16 mouse cellular contexts compared by ENCODE assay signal in the genomic region with DNA sequence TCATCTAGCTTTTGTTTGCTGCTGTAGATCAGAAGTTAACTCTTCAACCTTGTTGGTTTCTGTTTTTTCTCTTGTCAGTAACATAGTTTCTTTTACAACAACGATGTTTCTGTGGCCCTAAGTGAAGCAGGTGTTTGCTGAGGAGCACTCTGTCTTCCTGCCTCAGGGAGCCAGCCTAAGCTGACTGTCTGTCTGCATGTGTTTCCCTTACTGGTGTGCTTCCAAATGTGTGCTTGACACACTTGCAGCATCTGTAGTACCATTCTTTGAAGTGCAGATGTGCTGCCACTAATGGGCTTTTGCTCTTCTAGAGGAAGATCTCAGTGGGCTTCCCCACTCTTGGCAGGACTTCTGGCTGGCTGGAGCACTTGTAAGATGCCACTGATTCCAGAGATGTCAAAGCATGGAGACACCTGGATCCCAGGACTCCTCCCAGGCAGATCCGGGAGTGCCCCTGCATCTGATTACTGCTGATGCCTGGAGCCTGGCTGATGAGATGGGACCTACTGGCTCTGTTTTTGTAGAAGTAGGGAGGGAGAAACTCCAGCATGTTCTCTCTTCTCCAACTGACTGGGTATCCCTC. TPM values are rescaled to one million over a fixed set of nuclear protein-coding genes. Genes with fewer than 3 reads are reported as not detected.
A peak's percentile ranks its signal among the peaks of the same experiment; 100 is the strongest.
DNase-seq lines count a peak whose midpoint lies in the region; ATAC-seq and TF ChIP-seq lines count a peak whose summit lies in the region.
"Had no signal": no experiment of that assay in that cellular context is flagged by ENCODE, and none has a peak within 500 bp of the region (broad histone marks: within the 10 kb centered on the region; RNA-seq: fewer than 3 reads in every experiment).

No protein-coding gene starts in this region.

- H3K4me1 ChIP-seq in G1E (ENCODE audit: insufficient read depth, low read depth, low read length): peaks cover 88% of the 10 kb centered on the region
- peaks cover 83% of the 10 kb centered on the region for H3K4me1 ChIP-seq in liver, embryonic 13.5 days (replicated peaks)

- no peak for TF ChIP-seq CTCF in G1E (IDR thresholded peaks at IDR 0.05; ENCODE audit: low read depth, low read length)

- H3K36me3 ChIP-seq in G1E (replicated peaks): peaks cover 79% of the 10 kb centered on the region
- H3K36me3 ChIP-seq in liver, embryonic 13.5 days: peaks cover 33% of the 10 kb centered on the region
- H3K36me3 ChIP-seq: embryonic facial prominence, embryonic 12.5 days had no signal

- peak overlapping the region; percentile 41 for H3K4me2 ChIP-seq in liver, embryonic 13.5 days
- H3K4me2 ChIP-seq: embryonic facial prominence, embryonic 12.5 days; hindbrain, embryonic 12.5 days; limb, embryonic 13.5 days; midbrain, embryonic 12.5 days had no signal

- DNase-seq in CD4-positive helper T cell, adult 2 months (ENCODE audit: low read depth, low spot score): peak; percentile 32
- DNase-seq in G1E (ENCODE audit: low spot score): no peak
- no peak for DNase-seq in liver, embryonic 13.5 days
- DNase-seq in thymus, postnatal 0 days (ENCODE audit: low spot score): peak; percentile 81
- DNase-seq in layer of hippocampus, adult 9-10 months (ENCODE audit: low spot score): no peak
- DNase-seq in c-Kit-positive CD71-positive TER-119-positive erythroid progenitor cells, embryonic 14.5 days (ENCODE audit: low spot score): no peak
- no peak for DNase-seq in heart, postnatal 10 days
- DNase-seq: adrenal gland, postnatal 14 days; gastrocnemius, adult 2 months; kidney, adult 8-10 months; kidney, postnatal 4 days had no signal

- no peak for ATAC-seq in G1E (ENCODE audit: extremely low read depth, insufficient number of reproducible peaks, low FRiP score, poor library complexity, severe bottlenecking)
- ATAC-seq in liver, embryonic 13.5 days (ENCODE audit: low read depth): peak; percentile 15; the same call in 1 of the 2 replicates

- no peaks in the 10 kb centered on the region for H3K9me3 ChIP-seq in G1E (replicated peaks)
- H3K9me3 ChIP-seq in liver, embryonic 13.5 days (replicated peaks): no peaks in the 10 kb centered on the region
- H3K9me3 ChIP-seq: embryonic facial prominence, embryonic 12.5 days; hindbrain, embryonic 12.5 days; limb, embryonic 13.5 days; midbrain, embryonic 12.5 days had no signal

- H3K27me3 ChIP-seq in G1E (ENCODE audit: insufficient read depth, low read length): no peaks in the 10 kb centered on the region
- no peaks in the 10 kb centered on the region for H3K27me3 ChIP-seq in liver, embryonic 13.5 days
- H3K27me3 ChIP-seq: embryonic facial prominence, embryonic 12.5 days; hindbrain, embryonic 12.5 days; limb, embryonic 13.5 days; midbrain, embryonic 12.5 days had no signal

- peak overlapping the region; percentile 54; the same call in 1 of the 2 replicates for H3K4me3 ChIP-seq in G1E (ENCODE audit: low read depth, low read length)
- H3K4me3 ChIP-seq in liver, embryonic 13.5 days (replicated peaks): no peak overlapping the region
- H3K4me3 ChIP-seq: embryonic facial prominence, embryonic 12.5 days; gastrocnemius, adult 2 months; hindbrain, embryonic 12.5 days; left cerebral cortex, adult 2 months; limb, embryonic 13.5 days; midbrain, embryonic 12.5 days had no signal

- peak overlapping the region; percentile 64 for H3K27ac ChIP-seq in liver, embryonic 13.5 days
- H3K27ac ChIP-seq: embryonic facial prominence, embryonic 12.5 days; gastrocnemius, adult 2 months; hindbrain, embryonic 12.5 days; left cerebral cortex, adult 2 months; limb, embryonic 13.5 days; midbrain, embryonic 12.5 days had no signal

- intact Hi-C loops in heart, postnatal 10 days (cut with DNase I): no loop called here

- H3K9ac ChIP-seq in liver, embryonic 13.5 days: peak overlapping the region; percentile 56
- H3K9ac ChIP-seq: embryonic facial prominence, embryonic 12.5 days; hindbrain, embryonic 12.5 days; limb, embryonic 13.5 days; midbrain, embryonic 12.5 days had no signal

- 29% methylated on average over 2 of the region's 2 CpGs for WGBS in liver, embryonic 13.5 days (ENCODE audit: insufficient replicate concordance)

RNA-seq across cellular contexts. Expression of a gene that starts 16.8 kb away (rescaled TPM):
- total RNA-seq in G1E (2014; fragmentation: Nextera tagmentation) (622 and 664 TPM in 2 replicates), G1E (2017) (341 and 382 TPM in 2 replicates)
- 142 and 168 TPM in 2 replicates for polyA plus RNA-seq in G1E (2012)
- polyA plus RNA-seq in liver, embryonic 13.5 days (2015; fragmentation: Nextera tagmentation; extraction: Ambion mirVana): 9.2 and 10.5 TPM in 2 replicates
- polyA plus RNA-seq in thymus, postnatal 0 days (2015; fragmentation: Nextera tagmentation; extraction: Ambion mirVana): 21.8 and 29.2 TPM in 2 replicates
- 10 to 100 TPM; 22.1 to 23.3 TPM for total RNA-seq in heart, postnatal 10 days (2021)

Comparison
In these comparisons a context has a peak if more than half of its experiments do, and no peak if none do; other contexts are left out.
1. DNase-seq: peak in CD4-positive helper T cell, adult 2 months (single experiment) and thymus, postnatal 0 days (single experiment); none in G1E (single experiment), liver, embryonic 13.5 days (single experiment), layer of hippocampus, adult 9-10 months (single experiment), c-Kit-positive CD71-positive TER-119-positive erythroid progenitor cells, embryonic 14.5 days (single experiment) and heart, postnatal 10 days (0 of 2).